Mouse (Mus musculus) MEL (cell line): Measurements from ENCODE around the gene Akap13.

Experiments used
- CTCF ChIP-seq, 3 experiments: IDR thresholded peaks in 2 of 3; conservative IDR thresholded peaks in 1 of 3; 2 replicates each; pipeline ENCODE4 v1.5.1; 2011 to 2012; ENCODE audit warnings: low read length in 3 of 3, low read depth in 2 of 3, mild to moderate bottlenecking in 2 of 3, improper control_type of control experiment in 1 of 3, inconsistent platforms in 1 of 3, mixed read lengths in 1 of 3, moderate library complexity in 1 of 3; ENCODE audit not compliant: control insufficient read depth in 1 of 3, insufficient read depth in 1 of 3, poor library complexity in 1 of 3, severe bottlenecking in 1 of 3
- MAX ChIP-seq: IDR thresholded peaks from 2 replicates; pipeline ENCODE4 v1.6.1; 2011; ENCODE audit warnings: low read length, improper control_type of control experiment
- POLR2A ChIP-seq, 2 experiments: IDR thresholded peaks; 2 replicates each; pipeline ENCODE4 v1.6.1; 2011 to 2012; ENCODE audit warnings: low read length in 2 of 2, mild to moderate bottlenecking in 2 of 2, control low read depth in 1 of 2, improper control_type of control experiment in 1 of 2, low read depth in 1 of 2, moderate library complexity in 1 of 2; ENCODE audit not compliant: control insufficient read depth in 1 of 2, insufficient read depth in 1 of 2, poor library complexity in 1 of 2
- USF1 ChIP-seq: IDR thresholded peaks from 2 replicates; pipeline ENCODE4 v1.6.1; 2014; ENCODE audit warnings: low read depth, mild to moderate bottlenecking, inconsistent platforms, low read length, improper control_type of control experiment, moderate library complexity

- TF ChIP-seq POLR2A (IDR thresholded peaks at IDR 0.05; ENCODE audit: control insufficient read depth in 1 of 2, insufficient read depth in 1 of 2, low read depth in 1 of 2, low read length in 2 of 2, poor library complexity in 1 of 2) (no peak), CTCF (IDR thresholded peaks at IDR 0.05 in 2 of 3, conservative IDR thresholded peaks at IDR 0.05 in 1 of 3; ENCODE audit: control insufficient read depth in 1 of 3, insufficient read depth in 1 of 3, low read depth in 2 of 3, low read length in 3 of 3, poor library complexity in 1 of 3, severe bottlenecking in 1 of 3) (no peak), USF1 (no peak), MAX (no peak)
Observed at GRCm38 (mm10) chr7:75613240-75613639, 157.9 kb downstream of the Akap13 start.
